Mouse (Mus musculus): Measurements from ENCODE around the gene Kdsr.
"Not testable (repeated sequence)": the region's sequence is repeated elsewhere in the genome, so short reads cannot be mapped to it uniquely, and the experiment has no call there.

The Kdsr gene

GRCm38 (mm10) chr1:106738092-106738491, 21.4 kb downstream of the Kdsr start:
- no peak for DNase-seq (ENCODE audit: low spot score)

GRCm38 (mm10) chr1:106736211-106736610, 23.3 kb downstream of the Kdsr start:
- DNase-seq (ENCODE audit: low spot score) = no peak

GRCm38 (mm10) chr1:106735586-106735985, 23.9 kb downstream of the Kdsr start:
- DNase-seq (ENCODE audit: low spot score) = no peak

GRCm38 (mm10) chr1:106722061-106722460, 37.5 kb downstream of the Kdsr start:
- DNase-seq (ENCODE audit: low spot score) = no peak

GRCm38 (mm10) chr1:106717736-106718135, 41.8 kb downstream of the Kdsr start:
- not testable (repeated sequence) for DNase-seq (ENCODE audit: low spot score)

GRCm38 (mm10) chr1:106717071-106717601, 42.4 kb downstream of the Kdsr start:
- DNase-seq (ENCODE audit: low spot score) = no peak

- DNase-seq (ENCODE audit: low spot score) = no peak
These were observed 43.4 kb downstream of the Kdsr start for GRCm38 (mm10) chr1:106716141-106716540.

- DNase-seq (ENCODE audit: low spot score) = no peak
These were observed 44.1 kb downstream of the Kdsr start for GRCm38 (mm10) chr1:106715111-106716083.

GRCm38 (mm10) chr1:106714530-106714981, 45.0 kb downstream of the Kdsr start:
- no peak for DNase-seq (ENCODE audit: low spot score)

GRCm38 (mm10) chr1:106713621-106714529, 45.7 kb downstream of the Kdsr start, which contains the start of gene Bcl2:
Bcl2 (minus strand) TSS chr1:106714274.
- DNase-seq (ENCODE audit: low spot score) = peak; percentile 53

- DNase-seq (ENCODE audit: low spot score) = peak; percentile 26
These were observed 47.2 kb downstream of the Kdsr start for GRCm38 (mm10) chr1:106712330-106712729.

GRCm38 (mm10) chr1:106711356-106712125, 48.0 kb downstream of the Kdsr start:
- no peak for DNase-seq (ENCODE audit: low spot score)

- no peak for DNase-seq (ENCODE audit: low spot score)
These were observed 49.3 kb downstream of the Kdsr start for GRCm38 (mm10) chr1:106710202-106710601.

GRCm38 (mm10) chr1:106707036-106707880, 52.3 kb downstream of the Kdsr start:
- DNase-seq (ENCODE audit: low spot score) = no peak

GRCm38 (mm10) chr1:106703183-106703582, 56.3 kb downstream of the Kdsr start:
- DNase-seq (ENCODE audit: low spot score) = no peak

- DNase-seq (ENCODE audit: low spot score) = no peak
These were observed 56.9 kb downstream of the Kdsr start for GRCm38 (mm10) chr1:106702471-106703175.

GRCm38 (mm10) chr1:106700520-106701114, 58.9 kb downstream of the Kdsr start:
- no peak for DNase-seq (ENCODE audit: low spot score)

- DNase-seq (ENCODE audit: low spot score) = no peak
These were observed 63.1 kb downstream of the Kdsr start for GRCm38 (mm10) chr1:106696472-106696871.

- DNase-seq (ENCODE audit: low spot score) = no peak
These were observed 63.9 kb downstream of the Kdsr start for GRCm38 (mm10) chr1:106695649-106696048.
